Mouse (Mus musculus): ENCODE measurements around the gene Sidt1. TPM values are rescaled to one million over a fixed set of nuclear protein-coding genes. Genes with fewer than 3 reads are reported as not detected.

Gene Sidt1
- total RNA-seq, 2 experiments from 2014 or later: 56.1 to 65.6 TPM

DNA sequence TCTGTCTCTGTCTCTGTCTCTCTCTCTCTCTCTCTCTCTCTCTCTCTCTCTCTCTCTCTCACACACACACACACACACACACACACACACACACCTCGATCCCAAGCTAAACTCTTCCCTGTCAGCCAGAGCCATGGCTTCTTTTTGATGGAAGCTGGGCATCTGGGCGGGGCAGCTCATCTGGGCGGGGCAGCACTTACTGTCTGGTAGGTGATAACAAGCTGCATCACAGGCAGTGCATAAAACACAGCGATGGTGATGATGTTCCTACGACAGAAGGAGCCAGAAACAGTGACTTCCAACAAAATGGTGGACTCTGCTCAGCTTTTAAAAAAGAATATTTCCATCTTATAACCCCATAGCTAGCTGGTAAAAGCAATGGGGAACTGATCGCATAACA is 67.4 kb downstream of the Sidt1 start:
- intact Hi-C loops (cut with DNase I): no loop called here
- no peak for DNase-seq (ENCODE audit: low spot score in 2 of 2)

DNA sequence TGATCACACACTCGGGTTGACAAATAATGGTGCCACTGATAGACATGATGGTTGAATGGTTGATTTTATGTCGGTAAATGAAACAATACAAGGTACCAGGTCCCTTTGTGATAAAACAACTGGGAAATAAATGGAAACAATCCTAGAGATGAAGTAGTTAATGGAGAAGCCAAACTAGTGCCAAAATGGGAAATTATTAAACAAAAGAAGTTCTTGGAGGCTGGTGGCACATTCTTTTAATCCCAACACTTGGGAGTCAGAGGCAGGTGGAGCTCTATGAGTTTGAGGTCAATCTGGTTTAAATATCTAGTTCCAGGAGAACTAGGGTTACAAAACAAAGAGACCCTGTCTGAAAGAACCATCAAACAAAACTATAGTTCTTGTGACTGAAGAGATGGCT is 68.1 kb downstream of the Sidt1 start:
- no peak for DNase-seq (ENCODE audit: low spot score in 2 of 2)
- intact Hi-C loops (cut with DNase I): no loop called here

DNA sequence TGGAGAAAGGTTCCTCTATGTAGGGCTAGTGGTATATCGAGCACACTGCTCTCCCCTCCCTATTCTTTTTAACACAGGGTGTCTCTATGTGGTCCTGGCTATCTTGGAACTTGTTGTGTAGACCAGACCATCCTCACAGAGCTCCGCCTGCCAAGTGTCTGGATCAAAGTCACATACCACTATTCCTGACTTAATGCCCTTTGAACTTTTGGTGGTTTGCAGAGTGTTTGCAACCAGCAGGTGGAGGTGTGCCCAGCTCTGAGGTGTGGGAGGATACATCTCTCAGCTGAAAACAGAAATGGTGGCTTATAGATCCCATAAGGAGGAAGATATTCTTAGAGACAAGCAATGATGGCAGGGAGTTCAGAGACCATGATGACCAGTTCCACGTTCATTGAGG is 75.5 kb downstream of the Sidt1 start:
- no peak for DNase-seq (ENCODE audit: low spot score in 2 of 2)
- intact Hi-C loops (cut with DNase I): no loop called here

DNA sequence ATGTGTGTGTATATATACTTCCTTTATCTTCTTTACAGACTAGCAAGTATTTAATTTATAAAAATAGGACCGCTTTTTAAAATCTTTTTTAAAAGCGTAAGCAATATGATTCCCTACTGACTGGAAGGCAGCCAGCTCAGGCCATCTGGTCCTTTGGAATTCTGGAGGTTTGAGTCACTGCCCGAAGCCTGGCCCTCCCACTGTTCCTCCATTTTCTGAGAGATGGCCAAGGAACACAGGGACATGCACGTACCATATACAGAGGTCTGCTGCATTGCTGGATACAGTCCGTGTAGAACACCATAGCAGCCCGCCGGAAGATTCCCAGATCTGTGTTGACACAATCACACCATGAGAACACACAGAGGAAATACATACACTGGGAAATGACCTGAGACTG is 78.3 kb downstream of the Sidt1 start:
- intact Hi-C loops (cut with DNase I): no loop called here
- peak; percentile 45 to 62 for DNase-seq (ENCODE audit: low spot score in 2 of 2)

DNA sequence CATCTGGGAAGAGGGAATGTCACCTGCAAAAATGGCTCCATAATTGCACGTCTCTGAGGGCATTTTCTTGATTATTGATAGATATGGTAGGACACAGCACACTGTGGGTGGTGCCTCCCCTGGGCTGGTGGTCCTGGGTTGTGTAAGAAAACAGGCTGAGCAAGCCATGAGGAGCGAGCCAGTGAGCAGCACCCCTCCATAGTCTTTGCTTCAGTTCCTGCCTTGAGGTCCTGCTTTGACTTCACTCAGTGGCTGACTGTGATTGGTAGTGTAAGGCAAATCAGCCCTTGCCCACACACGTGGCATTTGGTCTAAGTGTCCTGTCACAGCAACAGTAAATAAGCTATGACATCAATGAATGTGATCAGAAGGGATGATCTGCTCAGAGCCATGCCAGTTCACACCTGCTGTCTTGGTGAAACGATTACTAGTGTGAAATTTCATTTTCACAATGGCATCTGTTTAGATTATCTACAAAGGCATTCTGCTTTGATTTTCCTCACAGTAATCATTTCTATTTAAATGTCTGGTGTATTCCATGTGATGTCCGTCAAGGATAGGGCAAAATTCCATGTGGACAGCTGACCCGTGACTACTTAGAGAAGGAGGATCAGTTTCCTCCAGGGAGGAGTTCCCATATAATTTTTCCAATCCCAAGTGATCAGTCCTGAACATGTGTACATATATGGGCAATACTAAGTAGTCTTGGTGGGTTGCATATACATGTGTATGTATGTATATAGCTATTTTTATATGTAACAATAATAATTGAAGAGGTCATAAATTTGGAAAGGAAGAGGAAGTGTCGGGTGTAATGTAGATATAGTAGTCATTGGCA is 79.0 kb downstream of the Sidt1 start:
- intact Hi-C loops (cut with DNase I): no loop called here
- DNase-seq (ENCODE audit: low spot score in 2 of 2): no peak

DNA sequence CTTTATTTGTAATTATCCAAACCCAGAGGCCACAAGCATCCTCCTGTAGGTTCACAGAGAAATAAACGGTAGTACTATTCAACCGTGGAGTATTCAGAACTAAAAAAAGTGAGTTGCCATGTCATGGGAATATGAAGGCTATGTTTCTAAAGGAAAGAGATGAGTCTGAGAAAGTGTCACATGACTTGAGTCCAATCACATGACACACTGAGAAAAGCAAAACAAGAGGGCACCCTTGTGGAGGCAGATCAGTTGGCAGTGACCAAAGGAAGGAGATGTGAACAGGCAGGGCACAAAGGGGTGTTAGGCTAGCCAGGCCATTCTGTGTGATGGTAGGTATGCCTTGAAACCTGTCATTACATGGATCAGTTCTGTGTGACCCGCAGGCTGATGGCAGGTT is 80.3 kb downstream of the Sidt1 start:
- no peak for DNase-seq (ENCODE audit: low spot score in 2 of 2)
- intact Hi-C loops (cut with DNase I): no loop called here

DNA sequence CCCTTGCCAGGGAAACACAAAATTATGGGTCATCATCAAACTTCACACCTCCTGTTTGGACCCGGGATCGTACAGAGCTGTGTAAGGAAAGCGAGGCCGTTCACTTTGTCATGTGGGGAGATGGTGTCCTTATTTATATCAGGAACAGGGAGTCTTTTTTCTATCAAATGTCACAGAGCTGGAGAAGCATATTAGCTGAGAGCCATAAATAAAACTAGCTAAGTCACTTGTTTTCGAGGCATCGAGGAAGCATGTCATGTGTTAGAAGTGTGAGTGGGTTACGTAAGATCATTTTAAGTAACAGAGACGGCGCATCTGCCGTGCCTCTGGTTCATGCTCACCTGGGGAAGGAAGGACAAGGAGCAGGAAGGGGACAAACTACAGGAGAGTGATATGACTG is 83.0 kb downstream of the Sidt1 start:
- no peak for DNase-seq (ENCODE audit: low spot score in 2 of 2)
- intact Hi-C loops (cut with DNase I): loop anchor here (5.0 kb wide), 1 partner anchor 97 kb away; the partner anchor contains the start of gene Spice1

DNA sequence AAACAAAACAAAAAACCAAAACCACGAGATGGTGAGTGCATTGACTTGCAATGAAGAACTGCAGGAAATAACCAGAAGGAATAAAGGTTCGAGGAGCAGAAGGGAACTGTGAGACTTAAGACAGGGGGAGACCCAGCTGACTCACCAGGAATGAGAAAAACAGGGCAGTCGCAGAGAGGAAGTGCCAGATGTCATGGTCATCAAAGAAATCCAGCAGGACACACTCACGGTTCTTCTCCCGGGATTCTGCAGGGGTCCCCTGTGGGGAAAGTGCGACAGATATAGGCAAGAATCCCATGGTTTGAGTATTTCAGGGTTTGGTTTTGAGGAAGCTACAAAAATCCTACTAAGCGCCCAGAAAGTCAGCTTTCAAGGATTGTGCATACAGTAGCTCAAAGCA is 89.7 kb downstream of the Sidt1 start:
- intact Hi-C loops (cut with DNase I): loop anchor here (2.0 kb wide), 1 partner anchor 119 kb away; no protein-coding TSS in a partner anchor
- DNase-seq (ENCODE audit: low spot score in 2 of 2): no peak

DNA sequence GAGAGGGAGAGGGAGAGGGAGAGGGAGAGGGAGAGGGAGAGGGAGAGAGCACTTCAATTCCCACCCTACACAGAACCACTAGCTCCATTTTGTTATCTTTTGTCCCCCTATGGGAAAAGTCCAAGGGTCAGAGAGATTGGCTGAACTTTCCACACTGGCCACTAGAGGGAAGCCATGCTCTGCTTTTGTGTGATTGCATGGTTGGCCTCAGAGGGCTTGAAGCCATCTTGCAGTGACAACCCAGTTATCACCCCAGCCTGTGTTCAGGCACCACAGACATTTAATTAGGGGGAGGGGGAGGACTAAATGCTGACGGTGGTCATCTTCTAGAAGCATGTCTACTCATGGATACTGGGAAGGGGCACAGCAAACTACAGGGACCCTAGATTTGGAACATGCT is 90.4 kb downstream of the Sidt1 start:
- intact Hi-C loops (cut with DNase I): loop anchor here (2.0 kb wide), 1 partner anchor 120 kb away; no protein-coding TSS in a partner anchor
- peak; percentile 73 for DNase-seq (ENCODE audit: low spot score in 2 of 2)

DNA sequence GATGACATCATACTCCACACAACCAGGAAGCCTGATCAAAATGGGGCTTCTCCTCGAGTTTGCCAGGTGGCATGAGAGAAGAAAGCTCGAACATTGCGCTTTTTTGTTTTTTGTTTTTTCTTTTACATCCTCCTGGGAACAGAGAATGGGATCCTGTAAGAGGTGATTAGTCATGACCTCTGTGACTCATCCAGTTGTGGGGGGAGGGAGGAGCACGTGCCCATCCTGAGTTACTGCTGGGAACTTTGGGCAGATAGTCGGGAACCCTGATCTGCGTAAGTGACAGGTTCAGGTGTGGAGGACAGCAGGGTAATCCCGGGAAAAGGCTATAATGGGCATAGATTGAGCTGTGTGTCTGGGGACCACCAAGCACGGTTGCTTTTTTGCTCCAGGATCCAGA is 92.6 kb downstream of the Sidt1 start:
- DNase-seq (ENCODE audit: low spot score in 2 of 2): no peak
- intact Hi-C loops (cut with DNase I): no loop called here

DNA sequence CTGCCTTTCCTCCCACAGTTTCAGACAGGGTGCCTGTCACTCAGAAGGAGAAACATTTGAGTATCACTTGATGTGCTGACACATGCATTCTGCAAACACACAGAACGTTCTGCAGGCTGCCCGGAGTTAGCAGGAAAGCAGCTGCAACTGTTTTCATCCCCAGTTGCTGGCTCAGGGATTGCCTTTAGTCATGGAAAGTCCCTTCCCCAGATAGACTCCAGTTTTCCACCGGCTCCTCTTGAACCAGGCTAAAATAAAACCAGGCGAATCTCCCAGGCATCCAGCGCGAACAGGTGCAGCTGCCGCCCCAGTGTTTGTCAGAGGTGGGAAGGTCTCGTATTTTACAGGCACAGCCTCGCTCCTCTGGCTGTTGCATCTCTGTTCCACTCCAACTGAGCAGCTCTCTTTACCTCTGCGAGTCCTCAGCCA is 94.1 kb downstream of the Sidt1 start:
- intact Hi-C loops (cut with DNase I): no loop called here
- DNase-seq (ENCODE audit: low spot score in 2 of 2): peak; percentile 37 to 75

DNA sequence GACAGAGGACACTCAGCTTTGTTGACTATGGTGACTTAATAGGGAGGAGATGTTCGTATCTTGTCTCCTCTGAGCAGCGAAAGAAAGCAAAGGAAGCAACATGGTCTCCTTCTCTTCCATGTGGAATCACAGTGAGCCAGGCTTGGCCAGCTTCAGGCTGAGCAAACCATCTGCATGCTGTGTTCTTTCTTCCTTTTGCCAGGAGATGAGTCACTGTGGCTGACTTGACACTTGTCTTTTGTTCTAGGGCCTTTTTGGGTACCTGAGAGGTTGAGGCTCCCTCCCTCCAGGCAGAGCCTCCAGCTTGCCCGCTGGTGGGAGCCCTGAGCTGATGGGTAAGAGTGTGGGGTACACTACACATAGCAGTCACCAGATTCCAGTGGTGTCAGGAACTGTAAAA is 95.2 kb downstream of the Sidt1 start:
- no peak for DNase-seq (ENCODE audit: low spot score in 2 of 2)

DNA sequence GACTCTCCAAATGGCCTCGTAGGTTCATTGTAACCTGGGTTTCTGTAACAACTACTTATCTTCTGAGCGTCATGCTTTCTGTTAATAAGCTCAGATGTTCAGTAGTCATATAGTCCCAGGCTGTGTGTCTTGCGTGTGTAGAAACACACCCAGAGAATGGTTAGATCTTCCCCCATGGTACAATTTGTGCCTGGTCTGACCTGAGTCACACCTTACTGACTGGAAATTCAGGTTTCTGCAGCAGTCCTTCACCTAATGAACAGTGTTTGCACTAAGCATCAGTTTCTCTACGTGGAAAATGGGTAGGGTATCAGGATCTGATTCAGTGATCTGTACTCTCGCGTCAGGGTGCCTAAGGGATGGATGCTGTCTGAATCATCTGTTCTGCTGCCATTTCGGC is 100.0 kb downstream of the Sidt1 start:
- DNase-seq (ENCODE audit: low spot score in 2 of 2): no peak
- intact Hi-C loops (cut with DNase I): no loop called here

More for the DNA sequence above, 95.2 kb downstream of the Sidt1 start:
- intact Hi-C loops (cut with DNase I): no loop called here

DNA sequence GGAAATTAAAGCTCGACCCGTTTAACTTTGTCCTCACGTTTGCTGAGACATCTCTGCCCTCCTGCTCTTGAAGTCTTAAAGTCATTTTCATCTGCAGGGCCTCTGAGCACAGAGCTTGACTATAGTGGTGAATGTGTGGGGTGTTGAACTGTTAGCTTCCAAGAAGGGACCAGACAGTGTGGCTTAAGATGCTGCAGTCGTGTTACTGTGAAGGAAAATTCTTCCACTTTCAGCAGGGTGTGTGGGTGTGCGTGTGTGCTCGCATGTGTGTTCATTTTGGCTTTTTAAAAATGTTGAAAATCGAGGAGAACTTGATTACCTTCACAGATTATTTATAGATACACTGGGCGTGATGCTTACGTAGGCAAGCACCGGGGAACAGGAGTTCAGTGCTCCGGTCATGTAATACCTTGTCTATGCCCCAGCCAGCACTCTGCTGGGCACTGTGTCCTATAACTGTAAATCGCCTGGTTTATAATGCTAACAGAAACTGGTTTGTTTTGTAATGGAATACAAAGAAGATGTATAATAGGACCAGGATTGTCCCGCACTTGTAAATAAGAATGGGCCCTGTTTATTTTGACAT is 106.2 kb downstream of the Sidt1 start:
- intact Hi-C loops (cut with DNase I): no loop called here
- DNase-seq (ENCODE audit: low spot score in 2 of 2): peak in 1 of 2 experiments; percentile 34

DNA sequence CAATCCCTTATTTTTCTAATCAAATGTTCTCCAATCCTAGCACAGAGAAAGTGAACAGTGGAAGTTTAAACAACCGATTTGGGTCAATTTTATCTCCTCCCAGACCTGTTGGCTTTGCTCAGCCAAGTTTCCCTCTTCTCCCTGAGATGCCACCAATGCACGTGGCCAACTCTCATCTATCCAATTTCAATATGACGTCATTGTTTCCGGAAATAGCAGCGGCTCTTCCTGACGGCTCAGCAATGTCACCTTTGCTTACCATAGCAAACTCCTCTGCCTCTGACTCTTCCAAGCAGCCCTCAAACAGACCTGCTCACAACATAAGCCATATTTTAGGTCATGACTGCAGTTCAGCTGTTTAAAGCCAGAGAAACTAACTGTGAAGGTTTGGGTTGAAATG is 111.5 kb downstream of the Sidt1 start:
- DNase-seq (ENCODE audit: low spot score in 2 of 2): no peak
- intact Hi-C loops (cut with DNase I): no loop called here

DNA sequence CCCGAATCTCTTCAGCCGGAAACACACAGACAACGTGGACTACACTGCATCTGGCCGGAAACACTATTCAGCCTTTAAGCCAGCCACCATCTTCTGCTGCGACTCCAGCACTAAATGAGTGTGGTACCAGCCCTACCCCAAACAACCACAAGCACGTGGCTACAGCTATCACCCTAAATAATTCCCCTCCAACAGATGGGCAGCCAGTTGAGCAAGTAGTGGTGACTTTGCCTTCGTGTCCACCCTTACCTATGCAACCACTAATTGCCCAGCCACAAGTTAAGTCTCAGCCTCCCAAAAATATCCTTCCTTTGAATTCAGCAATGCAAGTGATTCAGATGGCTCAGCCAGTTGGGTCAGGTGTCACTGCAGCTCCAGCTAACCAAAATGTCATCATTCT is 116.6 kb downstream of the Sidt1 start:
- DNase-seq (ENCODE audit: low spot score in 2 of 2): no peak
- intact Hi-C loops (cut with DNase I): no loop called here

DNA sequence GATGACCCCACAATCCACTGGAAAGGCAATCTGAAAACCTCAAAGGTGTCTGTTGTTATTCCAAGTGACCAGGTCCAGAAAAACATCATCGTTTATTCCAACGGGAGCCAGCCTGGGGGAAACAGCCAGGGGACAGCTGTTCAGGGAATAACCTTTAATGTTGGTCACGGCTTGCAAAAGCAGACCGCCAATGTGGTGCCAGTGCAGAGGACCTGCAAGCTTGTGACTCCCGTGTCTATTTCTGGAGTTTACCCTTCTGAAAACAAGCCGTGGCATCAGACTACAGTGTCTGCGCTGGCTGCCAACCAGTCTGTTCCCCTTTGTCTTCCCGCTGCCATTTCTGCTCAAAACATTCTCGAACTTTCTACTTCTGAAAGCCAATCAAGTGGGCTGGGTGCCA is 117.5 kb downstream of the Sidt1 start:
- no peak for DNase-seq (ENCODE audit: low spot score in 2 of 2)
- intact Hi-C loops (cut with DNase I): no loop called here

DNA sequence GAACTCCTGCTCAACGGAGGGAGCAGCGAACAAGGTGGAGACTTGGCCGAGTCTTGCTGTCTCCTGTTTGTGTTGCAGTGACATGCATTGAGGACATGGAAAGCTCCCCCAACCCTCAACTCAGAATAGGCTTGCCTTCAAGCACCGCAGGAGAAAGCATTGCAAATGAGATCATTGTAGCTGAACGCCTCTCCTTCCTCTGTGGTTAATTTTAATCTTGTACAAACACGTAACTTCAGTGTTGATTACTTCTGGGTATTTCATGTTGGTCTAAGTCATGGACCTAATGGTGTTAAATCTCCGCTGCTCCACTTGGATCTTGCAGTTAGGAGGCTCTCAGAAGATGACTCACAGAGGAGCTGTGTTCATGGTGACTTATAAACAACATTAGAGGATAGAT is 120.3 kb downstream of the Sidt1 start:
- intact Hi-C loops (cut with DNase I): no loop called here
- DNase-seq (ENCODE audit: low spot score in 2 of 2): no peak

DNA sequence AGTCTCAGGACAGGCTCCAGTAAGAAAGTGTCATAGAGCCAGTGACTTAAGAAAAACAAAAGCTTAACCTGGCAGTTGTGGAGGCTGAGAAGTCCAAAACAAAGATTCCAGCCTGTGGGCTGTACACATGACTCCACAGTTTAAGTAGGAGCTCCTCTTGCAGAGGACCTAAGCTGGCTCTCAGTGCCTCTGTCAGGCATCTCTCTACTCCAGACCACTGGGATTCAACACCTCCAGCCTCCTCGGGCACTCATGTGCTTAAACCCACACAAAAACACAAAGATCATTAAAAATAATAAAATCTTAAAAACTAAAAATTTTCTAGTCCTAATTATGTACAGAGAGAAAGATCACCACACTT is 122.0 kb downstream of the Sidt1 start:
- no peak for DNase-seq (ENCODE audit: low spot score in 2 of 2)
- intact Hi-C loops (cut with DNase I): no loop called here

DNA sequence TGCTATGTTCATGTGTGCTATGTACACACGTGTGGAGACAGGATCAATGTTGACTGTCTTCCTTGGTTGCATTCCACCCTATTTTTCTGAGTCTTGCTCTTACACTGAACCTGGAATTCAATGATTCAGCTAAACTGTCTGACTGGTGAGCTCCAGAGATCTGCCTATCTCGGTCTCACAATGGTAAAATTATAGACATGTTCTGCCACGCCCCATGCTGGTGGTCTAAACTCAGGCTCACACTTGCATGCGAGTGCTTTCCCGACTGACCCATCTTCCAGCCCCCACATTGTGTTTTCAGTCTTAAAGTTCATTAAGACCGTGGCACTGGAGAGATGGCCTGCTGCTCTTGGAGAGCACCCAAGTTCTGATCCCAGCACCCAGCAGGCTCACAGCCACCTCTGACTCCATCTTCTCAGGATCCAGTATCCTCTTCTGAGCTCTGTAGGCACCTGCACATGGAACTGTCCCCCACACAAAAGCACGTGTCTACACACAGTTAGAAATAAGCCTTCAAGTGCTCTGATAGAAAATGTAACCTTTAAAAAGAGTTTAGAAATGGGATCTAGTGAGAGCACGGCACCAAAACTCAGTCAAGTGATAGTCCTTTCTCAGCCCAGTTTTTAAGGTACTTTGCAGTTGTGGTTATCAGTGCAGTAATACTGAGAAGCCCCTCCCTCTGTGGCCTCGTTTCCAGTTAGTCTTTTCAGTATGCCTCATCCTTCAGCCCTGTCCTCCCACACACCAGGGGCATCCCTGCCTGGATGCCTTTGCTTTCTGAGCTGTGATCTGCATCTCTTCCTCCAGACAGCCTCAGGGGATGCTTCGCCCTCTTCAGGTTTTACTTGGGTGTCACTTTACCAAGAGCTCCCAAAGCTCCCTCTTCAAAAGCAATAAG is 122.6 kb downstream of the Sidt1 start:
- intact Hi-C loops (cut with DNase I): no loop called here
- no peak for DNase-seq (ENCODE audit: low spot score in 2 of 2)
